Mouse (Mus musculus): ENCODE measurements around the gene 2210016L21Rik. TPM values are rescaled to one million over a fixed set of nuclear protein-coding genes. Genes with fewer than 3 reads are reported as not detected.

The 2210016L21Rik gene
- total RNA-seq, 2 experiments from 2014 or later = 25.3 to 28.0 TPM

DNA sequence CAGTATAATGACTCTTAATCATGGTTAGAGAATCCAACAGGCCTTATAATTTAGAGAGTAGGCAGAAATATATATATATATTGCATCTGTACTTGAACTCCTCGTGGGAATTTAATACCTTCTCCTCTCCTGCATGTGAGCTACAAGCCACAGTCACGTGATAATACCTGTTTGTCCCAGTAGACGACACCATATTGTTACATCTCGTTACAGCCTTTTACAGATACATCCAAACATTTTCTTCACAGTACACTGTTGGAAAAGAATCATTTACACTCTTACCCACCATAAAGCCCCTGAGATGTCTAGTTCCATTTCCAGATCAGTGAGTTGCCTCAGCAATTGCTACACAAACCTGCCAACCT, 790 bp downstream of the 2210016L21Rik start:
- no peak for DNase-seq

DNA sequence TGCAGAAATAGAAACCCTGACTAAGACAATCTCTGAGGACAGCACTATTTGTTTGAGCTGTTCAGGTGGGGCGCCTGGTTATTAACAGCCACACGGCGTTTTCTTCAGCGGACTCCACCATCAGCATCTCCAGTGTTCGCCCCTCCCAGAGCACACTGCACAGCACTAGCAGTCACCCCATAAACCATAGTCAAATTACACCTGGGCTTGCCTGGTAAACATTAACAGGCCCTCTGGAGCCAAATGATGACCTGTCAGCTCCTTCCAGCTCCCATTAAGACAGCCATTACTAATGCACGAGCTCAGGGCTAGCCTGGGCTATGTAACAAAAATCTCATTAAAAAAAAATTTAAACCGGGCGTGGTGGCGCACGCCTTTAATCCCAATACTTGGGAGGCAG, 3.1 kb downstream of the 2210016L21Rik start:
- DNase-seq = no peak

DNA sequence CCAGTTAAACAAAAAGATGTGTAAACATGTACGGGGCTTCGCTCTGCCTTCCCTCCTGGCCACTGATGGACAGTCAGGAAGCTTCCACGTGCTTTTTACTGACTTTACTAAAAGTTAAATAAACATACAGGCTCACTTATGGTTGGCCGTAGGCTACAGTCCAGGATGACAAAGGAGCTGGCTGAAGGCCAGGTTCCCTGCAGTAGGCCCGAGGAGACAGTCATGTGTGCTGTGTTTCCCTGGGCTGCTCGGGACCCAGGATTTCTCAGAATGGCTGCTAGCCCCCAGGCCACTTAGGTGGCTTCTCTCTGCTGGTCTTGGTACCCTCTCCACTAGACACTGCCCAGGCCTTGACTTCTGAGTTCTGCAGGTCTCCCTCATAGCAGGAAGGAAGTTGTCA, 6.9 kb downstream of the 2210016L21Rik start:
- peak; percentile 49 to 61 for DNase-seq

DNA sequence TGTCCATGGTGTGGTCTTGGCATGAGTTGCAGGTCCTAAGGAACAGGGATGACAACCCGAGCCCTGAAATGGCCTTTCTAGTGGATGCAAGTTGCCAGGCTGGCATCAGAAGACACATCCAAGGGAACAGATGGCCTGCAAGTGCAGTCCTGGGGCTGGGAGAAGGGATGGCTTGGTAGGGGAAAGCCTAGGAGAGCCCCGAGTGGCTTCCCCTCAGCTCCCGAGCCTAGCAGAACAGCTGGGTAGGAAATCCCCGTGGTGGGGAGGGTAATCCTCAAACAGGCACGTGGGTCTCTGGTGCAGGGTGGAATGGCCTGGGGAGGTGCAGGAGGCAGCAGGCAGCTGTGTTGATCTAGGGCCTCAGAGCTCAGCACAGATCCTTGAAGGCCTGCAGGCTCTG, 7.4 kb downstream of the 2210016L21Rik start:
- no peak for DNase-seq

DNA sequence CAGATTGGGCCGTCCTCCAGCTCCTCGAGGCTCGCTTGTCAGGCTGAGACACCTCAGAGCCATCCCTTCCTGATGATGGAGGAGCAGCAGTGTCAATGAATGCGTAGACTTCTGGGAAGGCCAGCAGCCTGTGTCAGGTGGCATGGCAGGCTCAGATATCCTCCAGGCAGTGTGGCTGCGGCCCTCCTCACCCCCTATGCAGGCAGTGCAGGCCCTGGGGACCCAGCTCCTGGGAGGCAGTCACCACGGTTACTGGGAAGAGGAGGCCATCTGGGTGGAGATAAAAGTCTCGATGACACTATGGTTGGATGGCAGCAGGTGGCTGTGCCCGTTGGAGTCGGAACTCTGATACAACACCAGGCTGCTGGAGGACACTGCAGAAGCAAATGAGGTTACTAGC, 7.9 kb downstream of the 2210016L21Rik start:
- DNase-seq = no peak

DNA sequence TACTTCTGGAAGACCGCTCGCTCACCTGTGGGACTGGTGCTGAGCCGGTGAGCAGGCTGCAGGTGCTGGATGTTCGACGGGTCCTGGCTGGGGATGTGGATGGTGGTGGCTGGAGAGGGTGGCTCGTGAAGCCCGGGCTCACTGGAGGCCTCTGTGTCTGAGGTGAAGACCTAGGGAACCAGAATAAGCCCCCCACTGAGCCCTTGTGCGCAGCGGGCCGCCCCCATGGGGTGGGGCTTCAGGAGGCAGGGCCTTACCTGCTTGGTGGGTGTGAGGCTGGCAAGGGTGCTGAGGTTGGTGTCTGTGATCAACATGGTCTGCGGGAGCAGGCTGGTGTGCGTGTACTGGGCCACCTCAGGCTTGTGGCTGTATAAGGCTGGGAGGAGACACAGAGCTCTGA, 8.7 kb downstream of the 2210016L21Rik start:
- no peak for DNase-seq

DNA sequence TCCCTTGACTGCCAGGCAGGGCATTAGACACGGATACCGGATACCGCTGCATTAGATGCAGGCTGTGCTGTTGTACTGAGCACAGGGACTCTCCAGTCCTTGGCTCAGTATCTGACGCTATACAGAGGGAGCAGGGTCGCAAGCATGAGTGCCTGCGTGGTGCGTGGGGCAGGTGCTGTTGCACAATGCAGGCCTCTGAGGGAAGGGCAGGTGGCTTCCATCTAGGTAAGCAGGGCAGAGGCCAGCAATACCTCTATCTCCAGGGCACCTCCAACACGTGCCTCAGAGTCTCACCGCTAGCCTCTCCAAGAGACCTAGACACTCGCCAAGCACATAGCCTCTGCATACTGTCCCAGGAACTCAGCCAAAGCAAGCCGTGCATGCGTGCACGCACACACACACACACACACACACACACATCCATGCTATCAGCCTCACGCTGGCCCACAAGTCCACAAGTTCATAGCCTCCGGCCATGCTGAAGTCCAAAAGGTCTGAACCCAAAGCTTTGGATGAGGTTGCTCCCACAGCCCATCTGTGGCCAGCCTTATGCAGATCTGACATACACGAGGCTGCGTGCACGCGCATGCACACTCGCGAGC, 9.4 kb downstream of the 2210016L21Rik start:
- DNase-seq = no peak

DNA sequence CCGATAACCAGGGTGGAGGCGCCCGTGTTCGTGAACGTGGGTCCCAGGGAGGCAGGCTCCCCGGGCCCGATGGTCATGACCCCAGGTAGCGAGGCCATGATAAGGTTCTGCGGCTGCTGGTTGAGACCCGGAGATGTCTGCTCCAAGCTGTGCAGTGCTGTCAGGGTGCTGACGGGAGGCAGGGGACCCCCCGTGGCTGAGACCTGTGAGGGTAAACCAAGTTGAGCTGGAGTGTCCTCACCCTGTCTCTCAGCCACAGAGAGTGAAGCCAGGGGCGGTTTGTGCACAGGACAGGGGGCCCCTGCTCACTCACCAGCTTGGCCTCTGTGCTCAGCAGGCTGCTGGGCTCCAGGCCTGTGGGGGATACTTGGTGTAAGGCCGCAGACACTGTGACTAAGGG, 11.4 kb downstream of the 2210016L21Rik start:
- no peak for DNase-seq

DNA sequence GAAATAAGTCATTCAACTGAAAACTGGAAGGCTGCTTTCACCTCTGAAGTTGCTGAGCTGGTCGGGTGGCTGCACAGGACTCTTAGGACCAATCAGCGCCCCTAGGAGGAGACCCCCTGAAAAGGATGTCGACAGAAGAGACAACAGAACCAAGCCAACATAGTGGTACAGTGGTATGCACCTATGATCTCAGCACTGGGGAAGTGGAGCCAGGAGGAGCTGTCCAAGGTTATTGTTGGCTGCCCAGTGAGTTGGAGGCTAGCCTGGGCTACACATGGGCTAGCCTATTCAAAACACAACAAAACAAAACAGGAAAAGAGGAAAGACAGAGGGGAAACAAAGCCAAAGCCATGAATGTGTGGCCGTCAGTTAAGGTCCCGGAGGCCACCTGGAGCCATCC, 16.1 kb downstream of the 2210016L21Rik start:
- no peak for DNase-seq

DNA sequence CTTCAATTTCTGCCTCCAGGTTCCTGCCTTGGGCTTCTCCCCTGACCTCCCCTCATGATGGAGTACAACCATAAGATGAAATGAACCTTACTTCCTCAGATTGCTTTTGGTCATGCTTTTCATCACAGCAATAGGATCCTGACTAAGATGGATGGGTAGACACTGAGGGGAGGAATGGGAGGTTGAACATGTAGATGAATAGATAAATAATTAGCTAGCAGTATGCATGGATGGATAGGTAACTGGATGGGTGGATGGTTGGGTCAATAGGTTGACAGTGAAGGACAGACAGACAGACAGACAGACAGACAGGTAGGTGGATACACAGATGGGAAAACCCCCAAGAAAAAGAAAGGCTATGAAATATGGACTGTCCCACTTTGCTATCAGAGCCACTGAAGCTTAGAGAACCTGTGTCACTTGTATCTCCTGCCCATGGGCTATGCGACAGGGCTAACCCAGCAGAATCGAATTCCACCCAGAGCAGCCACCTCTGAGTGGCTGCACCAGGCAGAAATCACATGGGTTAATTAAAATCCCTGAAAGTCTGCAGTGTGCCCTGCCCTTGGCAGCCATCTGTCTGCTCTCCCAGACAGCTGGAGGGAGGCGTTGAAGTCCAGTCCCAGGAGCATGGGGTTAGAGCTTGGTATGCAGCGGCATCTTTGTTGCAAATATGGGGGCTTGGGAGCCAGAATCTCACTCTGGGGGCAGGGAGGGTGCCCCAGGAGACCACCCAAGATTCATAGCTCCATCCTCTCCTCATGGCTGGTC, 19.8 kb downstream of the 2210016L21Rik start:
- DNase-seq = no peak

DNA sequence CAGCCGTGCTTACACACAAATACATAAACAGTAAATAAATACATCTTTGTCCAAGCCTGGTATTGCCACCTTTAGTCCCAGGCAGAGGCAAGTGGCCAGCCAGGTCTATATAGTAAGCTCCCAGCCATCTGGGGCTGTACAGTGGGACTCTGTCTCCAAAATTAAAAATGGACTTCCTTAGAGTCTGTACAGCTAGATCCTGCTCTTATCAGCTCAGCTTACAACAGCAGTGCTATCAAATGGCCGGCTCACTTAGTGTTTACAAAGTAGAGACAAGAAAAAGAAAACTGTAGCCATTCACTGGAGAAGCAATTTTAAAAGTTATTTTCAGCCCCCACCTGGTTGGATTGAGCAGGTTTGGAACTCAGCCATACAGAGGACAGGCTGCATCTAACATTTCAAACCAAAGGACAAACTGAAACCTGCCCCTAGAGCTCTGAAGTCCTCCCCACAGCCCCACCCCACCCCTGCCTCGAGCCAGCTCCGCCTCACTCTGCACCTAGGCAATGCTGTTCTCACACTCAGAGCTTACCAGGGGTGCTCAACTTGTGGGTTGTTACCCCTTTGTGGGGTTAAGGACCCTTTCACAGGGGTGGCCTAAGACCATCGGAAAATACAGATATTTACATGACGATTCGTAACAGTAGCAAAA, 22.5 kb downstream of the 2210016L21Rik start:
- DNase-seq = no peak

DNA sequence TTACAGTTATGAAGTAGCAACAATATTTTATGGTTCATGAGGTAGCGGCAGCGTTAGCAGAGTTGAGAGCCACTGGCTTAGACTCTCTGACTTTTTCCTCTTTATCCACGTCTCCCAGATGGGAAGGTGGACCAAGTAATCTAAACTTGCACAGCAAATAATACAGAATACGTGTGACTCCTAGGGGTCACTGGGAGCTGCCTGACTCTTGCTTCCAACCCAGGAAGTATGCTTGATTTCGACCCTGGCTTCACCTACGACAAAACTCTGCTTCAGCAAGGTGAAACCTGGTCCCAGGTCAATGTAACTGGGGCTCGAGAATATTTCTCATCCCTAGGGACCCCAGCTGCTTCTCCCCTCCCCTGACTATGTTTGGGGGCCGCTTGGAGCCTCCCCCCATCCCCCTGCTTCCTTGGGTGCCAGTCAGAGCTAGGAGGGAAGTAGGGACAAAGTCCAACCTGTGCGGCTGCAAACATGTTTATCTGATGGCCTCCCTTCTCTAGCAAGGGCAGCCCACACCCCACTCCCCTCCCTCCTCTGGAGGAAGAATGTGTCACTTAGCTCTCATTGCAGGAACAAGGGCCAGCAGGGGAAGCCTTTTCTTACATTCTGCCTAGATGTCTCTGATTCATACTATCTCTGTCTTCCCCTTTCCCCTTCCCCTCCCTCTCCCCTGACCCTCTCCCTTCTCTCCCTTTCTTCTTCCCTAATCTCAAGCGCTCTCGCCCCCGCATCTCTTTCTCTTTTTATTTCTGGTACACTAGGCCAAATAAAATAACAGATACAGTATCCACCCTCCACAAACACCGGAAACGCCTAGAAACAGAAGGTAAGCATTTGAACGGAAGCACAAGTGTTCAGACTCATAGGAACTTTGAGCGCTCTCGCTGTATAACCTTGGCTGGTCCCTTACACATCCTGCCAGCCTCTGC, 23.3 kb downstream of the 2210016L21Rik start:
- no peak for DNase-seq

DNA sequence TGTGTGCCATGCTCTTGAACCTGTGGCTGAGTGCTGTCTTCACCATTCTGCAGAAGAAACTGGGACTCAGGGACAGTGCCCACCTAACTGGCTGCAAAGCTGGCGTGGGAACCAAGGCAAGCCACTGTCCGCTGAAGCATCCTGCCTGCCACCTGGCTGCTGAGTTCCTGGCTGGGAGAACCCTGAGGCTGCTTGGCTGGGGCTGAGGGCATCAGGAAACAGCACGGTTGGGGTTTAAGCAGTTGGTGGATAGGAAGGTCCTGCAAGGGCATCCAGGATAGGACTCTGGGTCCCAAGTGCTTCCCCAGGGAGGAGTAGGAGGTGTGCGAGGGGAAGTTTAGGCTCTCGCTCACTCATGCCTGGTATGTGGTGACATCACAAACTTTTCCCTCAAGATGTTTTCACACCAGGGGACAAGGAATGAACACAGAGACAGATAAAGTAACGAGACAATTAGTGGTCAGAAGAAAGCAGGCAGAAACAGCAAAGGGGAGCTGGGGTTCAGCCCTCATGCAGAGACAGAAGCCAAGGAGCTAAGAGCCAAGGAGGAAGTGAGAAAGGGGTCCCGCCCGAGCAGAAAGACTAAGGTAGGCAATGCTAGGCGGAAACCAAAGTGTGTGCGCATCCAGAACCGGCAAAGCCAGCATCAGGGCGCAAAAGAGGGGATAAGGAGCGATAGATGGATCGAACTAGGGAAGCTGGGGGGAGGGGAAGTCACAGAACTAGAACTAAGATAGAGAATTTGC, 25.7 kb downstream of the 2210016L21Rik start:
- no peak for DNase-seq

DNA sequence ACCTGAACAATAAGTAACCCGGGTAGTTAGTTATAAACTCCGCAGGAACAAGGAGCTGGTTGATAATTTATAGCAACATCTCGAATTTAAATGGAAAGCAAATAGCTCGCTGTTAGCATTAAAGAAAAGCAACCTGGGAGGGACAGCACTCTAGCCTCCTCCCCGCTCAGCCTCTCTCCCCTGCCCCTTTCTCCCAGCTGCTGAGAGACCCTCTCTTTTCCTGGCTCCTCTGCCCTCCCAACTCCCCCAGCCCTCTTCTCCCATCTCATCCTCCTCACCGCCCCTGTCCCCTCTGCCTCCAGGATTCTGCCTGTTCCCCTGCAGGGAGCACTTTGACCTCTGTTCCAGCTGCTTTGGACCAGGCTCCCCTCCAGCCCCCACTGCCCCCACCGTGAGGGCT, 26.7 kb downstream of the 2210016L21Rik start:
- no peak for DNase-seq

DNA sequence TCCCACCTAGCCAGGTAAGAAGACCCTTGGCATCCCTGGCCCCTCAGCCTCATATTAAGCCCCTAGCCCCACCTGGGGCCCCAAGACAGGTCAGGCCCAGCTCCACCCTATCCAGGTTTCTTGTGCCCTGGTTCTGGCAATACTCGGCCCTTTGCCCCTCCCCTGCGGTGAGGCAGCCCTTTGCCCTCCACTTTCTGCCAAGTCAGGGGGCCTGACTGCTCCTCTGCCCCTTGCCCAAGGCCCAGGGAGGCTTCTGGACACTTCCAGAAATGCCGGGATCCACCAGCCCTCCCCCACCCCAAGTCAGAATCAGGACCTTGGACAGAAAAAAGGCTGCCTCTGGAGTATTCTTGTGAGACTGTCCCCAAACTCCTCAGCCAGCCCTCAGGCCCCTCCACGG, 27.1 kb downstream of the 2210016L21Rik start:
- DNase-seq = no peak

DNA sequence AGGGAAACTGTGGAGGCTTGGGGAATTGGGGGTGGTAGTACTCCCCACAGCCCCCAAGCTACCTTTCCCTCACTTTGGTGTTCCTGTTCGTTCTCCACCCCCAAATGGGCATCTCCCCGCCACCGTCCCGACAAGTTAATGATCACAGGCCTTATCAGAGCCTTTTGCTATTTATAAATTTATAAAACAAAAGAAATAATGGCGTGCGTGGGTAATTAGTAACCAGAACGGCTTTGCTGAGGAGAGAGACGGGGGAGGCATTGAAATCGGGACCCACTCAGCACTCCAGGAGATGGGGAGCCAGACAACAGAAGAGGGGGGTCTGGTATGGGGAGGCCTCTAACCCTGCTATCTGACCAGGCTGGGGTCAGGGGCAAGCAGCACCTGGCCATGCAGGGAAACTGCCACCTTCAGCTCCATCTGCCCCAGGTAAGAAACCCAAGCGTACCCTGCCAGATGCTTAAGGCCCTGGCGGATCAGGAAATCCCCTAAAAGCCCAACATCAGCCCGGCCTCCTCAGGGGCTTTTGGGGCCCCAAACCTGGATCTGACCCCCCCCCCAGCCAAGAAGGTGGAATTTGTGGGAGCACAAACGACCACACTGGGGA, 27.8 kb downstream of the 2210016L21Rik start:
- no peak for DNase-seq

DNA sequence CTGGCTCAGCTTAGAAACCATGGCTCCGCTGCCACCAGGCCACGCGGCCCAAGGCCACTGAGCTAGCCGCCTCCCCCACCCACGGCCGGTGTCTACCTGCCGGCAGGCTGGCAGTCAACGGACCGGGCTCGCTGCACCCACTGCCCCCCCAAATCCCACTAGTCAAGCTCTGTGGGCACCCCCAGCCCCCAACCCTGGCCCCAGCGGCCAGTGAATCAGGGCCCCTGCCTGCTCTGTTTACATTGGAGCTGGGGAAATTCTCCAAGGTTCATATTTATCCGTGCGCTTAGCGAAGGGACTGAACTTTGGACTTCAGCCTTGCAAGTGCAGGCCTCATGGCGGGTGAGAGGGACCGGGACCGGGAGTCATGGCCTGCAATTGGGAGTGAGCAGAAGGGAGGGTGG, 28.9 kb downstream of the 2210016L21Rik start, which contains the start of gene Hnf1a:
TSS of gene Hnf1a (minus strand) at position 271 of the 404 bp plus-strand sequence.
- no peak for DNase-seq

DNA sequence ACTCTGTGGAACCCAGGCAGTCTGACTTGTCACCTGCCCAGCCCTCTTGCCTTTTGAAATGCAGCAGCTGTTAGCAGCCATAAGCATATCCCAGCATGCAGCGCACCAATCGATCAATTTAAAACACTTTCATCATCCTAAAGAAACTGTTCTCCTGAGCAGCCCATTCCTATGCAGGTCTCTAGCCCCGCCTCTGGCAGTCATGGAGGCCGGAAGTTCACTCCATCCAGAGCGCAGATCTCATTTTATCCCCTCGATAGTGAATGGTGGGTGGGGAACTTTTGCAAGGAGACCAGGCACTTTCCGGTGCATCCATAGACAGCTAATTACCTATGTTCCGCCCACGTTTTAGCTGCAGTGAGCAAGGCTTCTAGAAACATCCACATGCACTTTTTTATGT, 30.2 kb downstream of the 2210016L21Rik start:
- DNase-seq = no peak

DNA sequence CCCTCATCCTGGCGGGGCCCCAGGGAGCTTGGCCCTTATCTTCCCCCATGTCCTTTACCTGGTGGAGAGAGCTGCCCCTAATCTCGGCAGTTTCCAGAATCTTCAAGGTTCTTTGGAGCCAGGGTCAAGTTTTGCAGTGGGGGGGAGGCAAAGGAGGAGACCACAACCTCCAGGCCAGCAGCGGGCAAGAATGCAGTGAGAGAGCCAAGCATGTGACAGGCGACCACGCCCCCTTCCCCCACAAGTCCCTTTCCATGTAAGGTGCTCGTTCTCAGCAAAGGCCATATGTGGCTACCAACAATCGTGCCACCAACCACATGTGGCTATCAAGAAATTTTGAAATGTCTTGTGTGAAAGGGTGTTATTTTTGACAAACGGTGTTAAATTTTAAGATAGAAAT, 31.2 kb downstream of the 2210016L21Rik start:
- no peak for DNase-seq

DNA sequence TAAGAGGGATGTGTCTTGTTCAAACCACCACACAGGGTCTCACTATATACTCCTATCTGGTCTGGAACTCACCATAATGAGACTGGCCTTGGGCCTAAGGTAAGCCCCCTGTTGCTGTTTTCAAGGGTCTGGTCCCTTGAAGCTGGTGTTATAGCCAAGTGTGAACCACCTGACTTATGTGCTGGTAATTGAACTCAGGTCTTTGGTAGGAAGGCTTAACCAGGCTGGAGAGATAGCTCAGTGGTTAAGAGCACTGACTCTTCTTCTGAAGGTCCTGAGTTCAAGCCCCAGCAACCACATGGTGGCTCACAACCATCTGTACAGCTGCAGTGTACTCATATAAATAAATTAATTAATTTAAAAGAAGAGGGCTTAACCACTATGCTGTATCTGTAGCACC, 35.0 kb downstream of the 2210016L21Rik start:
- DNase-seq = no peak

DNA sequence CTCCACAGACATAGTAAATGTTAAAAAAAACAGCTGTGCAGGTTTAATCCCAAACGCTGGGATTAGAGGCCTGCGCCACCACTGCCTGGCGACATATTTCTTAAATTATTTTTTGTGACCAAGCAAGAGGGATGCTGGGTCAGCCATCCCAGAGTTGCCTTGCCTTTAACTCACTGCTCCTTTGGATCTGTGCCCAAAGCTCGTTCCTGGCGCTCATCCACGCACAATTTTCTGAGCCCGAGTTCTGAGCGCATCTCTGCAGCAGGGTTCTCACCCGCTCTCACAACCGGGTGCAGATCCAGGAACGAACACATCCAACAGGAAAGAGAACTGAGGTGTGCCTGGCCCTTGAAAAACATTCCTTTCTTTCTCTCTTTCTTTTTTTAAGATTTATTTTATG, 36.5 kb downstream of the 2210016L21Rik start:
- DNase-seq = peak in 1 of 2 experiments; percentile 12

All from heart, adult 18-20 months (tissue).